Mouse (Mus musculus) A20 (cell line): ENCODE data around the gene Dcaf4.

Experiments
- DNase-seq: peaks from one replicate; pipeline ENCODE4 v3.0.0-alpha.2; 2011; ENCODE audit warnings: low read depth, low spot score

The Dcaf4 gene

DNA sequence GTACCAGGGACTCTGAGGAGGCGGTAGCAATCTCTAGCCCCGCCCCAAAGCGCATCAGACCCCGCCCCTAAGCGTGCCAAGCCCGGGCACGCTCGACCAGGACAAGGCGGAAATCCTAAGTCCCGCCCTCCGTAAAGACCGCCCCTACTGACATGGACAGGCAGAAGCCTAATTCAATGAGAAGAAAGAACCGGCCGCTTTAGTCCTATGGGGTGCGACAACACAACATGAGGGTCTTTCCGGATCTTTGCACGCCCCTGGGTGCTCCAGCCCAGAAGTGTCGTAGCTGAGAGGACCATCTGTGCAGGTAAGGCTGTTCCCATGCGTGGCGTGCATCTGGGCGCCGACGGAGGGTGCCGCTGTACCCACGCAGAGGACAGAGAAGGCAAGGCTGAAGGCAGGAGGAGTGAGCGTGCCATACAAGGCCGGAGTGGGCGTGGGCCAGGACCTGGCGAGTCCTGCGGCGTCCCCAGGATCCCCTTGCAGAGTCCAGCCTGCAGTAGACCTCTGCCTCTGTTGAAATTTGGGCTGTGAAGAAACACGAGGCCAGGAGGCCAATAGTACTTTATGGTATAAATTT is at the start of gene Dcaf4:
TSS of gene Dcaf4 (plus strand) at position 156 of the 580 bp plus-strand sequence.
- peak; percentile 97 for DNase-seq

DNA sequence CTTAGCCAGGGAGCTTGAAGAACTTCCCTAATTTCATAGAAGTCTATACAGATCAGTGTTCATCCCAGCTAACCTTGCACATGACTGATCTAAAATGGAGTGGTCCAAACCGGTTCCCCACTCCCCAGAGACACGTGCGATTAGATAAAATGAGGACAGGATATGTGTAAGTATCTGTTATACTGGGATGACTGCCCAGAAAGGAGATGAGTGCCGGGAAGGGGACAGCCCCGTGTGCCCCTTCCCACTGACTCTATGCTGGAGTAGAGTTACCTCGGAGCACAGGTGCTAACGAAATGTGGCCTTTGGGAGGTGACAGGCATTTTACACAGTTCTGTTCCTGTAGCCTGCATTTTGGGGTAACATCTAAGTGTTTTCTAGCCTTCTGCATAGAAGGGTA is 48.5 kb upstream of the Dcaf4 start:
- DNase-seq = no peak

DNA sequence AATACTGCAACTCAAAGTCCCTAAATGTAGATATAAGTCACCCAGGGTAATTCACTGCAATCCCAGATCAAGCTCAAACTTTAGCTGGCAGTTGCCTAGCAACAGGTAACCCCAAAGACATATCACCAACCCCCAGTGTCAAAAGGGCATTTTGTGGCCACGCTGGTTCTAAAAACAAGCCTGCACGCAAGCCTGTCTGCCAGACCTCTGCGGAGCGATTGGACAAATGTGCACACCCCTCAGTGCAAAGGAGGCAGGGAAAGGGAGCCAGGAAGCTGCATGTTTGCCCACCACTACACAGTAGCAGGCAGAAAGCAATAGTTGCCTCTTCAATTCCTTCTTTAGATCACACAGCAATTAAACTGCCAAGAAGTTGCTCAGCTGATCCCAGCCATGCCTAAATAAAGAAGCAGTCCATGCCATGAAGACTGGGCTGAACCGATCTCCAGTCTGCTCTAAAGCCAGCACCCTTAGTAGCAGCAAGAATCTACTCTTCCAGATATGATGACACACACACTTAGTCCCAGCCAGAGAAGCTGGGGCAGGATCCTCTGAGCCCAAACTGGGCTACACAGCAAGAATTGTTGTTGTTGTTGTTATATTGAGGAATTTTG is 46.2 kb upstream of the Dcaf4 start:
- no peak for DNase-seq

DNA sequence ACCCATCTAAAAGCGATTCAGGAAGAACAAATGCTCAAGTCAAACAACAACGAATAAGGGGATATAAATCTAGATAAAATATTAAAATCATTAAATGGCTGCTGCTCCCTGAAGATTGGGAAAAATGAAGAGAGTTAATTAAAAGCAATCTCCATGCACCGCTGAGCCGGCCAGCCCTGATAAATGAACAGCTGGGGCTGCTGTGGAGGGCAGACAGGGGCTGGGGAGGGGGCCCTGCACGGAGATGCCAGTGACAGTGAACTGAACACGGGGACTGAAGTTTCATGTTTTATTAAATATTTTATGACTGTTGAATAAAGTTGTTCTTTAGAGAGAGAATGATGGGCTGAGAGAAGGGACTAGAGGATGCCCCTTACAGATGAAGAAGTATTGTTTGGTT is 44.8 kb upstream of the Dcaf4 start:
- no peak for DNase-seq

DNA sequence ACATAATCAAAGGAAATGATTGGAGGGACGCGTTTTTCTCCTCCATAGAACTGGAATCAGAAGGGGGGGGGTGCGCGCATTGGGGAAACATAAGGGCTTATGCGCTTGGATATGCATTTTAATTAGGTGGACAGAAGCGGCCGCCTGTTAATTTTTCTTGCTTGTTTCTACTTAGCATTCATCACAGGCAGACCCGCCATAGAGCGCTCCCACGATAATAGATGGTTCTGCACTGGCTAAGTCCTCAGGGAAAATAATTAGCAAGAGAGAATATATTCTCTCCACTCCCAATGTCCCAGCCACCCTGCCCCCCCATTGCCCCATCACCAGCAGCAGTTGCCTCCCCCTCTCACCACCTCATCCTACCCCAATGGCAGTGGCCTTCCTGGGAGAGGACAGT is 44.0 kb upstream of the Dcaf4 start:
- no peak for DNase-seq

DNA sequence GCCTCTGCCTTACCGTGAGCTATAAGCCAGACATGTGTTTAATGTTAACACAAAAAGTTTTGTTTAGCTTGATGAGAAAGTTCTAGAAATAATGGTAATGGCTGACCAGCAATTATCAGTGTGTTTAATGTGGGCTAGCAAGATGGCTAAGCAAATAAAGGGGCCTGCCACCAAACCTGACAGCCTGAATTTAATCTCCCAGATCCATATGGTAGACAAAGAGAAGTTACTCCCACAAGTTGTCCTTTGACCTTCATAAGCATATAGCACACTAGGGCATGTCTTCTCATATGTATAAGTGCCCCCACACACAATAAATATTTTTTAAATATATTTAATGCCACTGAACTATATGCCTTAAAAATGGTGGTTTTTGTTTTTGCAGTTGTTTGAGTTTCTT is 41.1 kb upstream of the Dcaf4 start:
- DNase-seq = no peak

DNA sequence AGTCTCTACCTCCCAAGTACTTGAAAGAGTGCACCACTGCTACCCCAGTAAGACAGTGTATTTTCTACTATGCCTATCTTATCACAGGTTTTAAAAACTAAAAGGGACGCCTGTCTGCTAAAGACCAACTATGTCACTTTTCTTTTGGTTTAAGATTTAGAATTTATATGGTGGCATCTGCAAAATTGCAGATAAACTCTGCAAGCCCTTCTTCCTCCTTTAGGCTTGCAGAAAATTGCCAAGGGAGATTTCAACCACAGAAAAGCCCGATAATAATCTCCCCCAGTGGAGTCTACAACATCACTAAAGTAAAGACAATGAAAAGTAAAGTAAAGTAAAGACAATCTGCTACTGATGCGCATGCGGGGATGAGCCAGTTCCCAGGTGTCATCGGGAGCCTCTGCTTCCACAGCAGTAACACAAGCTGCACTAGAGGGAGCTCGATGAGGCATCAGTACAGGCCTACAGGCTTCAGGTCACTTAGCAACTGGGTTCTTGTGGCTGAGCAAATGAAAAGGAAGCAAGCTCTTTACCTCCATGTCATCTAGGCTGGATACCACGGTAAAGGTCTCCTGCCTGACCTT is 40.4 kb upstream of the Dcaf4 start:
- no peak for DNase-seq

DNA sequence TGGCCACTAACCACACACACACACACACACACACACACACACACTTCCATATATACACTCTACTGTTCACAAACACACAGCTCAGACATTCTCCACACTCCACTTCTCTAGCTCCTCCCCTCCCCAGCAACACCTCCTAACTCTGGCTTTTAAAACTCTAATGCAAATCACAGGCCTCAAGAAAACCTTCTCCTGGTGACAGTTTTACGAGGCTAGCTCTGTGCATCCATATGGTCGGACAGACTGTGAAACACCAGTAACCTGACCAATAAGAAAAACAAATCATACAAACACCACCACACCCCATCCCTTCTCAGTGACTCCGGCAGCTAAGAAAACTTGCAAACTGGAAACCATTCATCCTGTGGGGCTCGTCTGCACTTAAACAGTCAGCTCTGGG is 38.8 kb upstream of the Dcaf4 start:
- DNase-seq = peak; percentile 16

DNA sequence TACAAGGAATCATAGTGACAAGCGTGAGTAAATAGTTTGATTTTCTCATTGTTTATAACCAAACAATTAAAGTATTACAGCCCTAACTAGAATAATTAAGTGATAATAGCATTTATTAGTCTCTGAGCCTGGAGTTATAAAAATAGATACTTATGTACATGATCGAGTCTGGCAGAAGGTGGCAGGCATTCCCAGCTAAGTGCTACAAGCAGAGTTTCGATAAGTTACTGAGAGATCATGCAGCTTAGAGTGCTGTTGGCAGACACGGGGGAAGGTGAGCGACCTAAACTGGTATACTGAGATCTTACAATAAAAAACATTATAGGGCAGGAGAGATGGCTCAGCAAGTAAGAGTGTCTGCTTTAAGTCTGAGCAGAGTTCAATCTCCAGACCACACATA is 36.6 kb upstream of the Dcaf4 start:
- DNase-seq = no peak

DNA sequence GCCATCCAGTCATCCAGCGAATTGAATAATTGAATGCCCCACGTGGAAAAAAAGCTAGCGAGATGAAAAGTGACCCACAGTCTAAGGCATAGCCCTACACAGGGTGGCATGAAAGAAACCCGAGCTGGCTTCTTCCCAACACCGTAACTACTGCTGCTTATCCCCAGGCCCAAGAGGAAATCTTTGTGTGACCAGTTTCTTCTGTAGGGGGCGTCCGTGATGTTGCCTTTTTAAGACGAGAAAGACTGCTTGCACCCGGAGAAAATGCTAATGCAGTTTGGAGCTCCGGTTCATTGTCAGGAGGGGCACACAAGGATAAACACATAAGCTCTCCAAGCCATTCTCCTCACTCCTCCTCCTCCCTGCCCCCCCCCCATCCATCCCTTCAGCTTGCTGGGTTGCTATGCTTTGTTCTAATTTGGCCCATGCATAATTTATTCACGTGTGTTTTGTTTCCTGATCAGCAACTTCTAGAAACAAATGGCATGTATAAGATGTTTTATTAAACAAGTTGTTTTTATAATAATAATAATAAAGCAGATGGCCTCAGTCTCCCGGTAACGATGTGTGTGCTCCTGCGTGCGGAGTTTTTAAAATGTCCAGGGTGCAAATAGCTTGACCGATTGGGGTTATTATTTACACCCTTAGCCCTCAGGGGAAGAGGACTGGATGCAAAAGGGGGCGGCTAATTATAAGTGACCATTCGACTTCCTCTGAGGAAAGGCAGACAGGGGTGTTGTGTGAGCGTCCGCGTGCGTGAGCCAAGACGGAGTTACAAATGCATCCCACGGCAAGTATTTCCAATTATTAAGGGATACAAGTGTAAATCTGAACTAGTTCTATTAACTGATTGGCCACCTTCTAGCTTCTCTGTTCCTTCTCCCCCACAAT is 35.2 kb upstream of the Dcaf4 start:
- DNase-seq = no peak

DNA sequence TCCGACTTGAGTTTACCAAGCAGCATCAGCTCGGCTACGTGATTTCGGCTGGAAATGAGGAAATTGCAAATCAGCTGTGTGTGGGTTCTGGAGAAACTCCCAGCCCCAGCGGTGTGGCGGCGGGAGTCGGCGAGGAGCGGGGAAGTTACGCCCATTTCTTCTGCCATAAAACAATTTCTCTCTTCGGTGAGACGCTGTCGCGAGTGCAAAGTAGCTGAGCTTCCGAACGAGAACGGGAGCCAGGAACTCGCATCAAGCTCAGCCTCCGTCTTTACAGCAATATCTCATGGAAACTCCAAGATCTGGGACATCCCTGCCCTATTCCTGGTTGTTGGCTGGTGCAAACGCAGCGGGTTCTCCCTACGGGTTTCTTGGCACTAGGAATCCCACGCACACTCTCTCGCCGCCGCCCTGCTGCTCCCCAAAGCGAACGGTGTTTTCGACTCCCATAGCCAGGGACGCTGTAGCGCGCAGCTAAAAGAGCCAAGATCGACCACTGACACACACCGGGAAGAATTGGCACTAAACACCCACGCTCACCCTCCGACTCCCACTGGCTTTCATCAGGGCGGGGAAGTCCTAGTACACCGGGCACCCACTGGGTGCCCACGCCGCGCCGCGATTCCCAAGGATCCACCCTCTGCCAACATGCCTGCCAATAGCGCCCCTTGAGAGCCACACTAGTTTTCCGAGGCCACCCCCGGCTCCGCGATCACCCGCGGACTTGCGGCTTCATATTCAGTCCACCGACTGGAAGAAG is 34.2 kb upstream of the Dcaf4 start:
- DNase-seq = no peak

DNA sequence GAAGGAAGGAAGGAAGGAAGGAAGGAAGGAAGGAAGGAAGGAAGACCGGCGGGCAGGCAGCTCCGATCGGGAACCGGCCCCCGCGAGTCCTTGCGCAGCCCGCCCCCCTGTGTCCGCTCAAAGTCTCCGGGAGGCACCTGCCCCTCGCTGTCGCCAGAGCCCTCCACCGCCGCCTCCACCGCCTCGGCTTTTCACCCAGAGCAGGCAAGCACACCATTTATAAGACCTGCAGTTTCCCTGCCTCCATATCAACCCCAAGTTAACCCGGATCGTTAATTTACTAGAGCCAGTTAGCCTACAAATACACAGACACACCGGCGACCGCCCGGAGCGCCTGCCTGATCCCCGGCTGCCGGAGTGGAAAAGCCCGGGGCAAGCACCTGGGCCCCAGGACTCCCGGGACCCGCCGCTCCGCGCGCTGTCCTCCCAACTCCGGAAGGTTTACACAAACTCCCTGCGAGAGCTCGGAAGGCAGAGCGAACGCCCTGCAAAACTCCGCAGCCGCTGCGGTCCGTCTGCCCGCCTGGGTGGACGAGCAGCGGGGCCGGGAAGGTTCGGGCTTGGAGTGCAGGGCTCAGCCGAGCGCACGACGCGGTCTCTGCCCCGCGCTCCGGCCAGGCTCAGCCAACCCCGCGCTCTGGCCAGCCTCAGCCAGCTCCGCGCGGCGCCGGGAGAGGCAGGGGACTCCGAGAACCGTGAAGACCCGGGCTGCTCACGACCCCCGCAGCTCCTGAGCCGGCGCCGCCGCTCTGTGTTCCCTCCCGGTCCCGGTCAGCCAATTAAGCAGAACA is 33.4 kb upstream of the Dcaf4 start:
- DNase-seq = no peak

DNA sequence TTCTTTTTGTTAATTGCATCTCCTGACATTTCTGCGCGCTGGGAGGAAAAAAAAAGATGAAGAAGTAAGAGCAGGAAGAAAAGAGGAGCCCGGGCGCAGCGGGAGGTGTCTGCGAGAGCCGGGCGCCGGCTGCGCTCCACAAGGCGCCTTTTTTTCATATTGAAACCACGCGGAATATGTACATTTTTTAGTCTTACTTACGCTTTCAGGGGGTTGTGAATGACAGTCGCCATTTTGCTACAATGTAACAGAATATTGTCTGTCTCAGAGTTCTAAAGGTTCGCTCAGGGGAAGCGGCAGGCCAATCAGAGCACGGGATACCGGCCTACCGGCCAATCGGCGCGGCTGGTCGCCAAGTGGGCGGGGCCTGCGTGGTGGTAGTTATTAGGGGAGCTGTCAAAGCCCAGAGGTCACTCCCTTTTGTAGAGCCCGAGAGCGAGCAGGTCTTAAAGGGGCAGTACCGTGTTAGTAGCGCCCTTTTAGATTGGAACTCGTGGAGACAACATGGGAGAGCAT is 32.7 kb upstream of the Dcaf4 start, which contains the start of gene Dpf3:
TSS of gene Dpf3 (minus strand) at position 241 of the 516 bp plus-strand sequence.
- peak; percentile 95 for DNase-seq

DNA sequence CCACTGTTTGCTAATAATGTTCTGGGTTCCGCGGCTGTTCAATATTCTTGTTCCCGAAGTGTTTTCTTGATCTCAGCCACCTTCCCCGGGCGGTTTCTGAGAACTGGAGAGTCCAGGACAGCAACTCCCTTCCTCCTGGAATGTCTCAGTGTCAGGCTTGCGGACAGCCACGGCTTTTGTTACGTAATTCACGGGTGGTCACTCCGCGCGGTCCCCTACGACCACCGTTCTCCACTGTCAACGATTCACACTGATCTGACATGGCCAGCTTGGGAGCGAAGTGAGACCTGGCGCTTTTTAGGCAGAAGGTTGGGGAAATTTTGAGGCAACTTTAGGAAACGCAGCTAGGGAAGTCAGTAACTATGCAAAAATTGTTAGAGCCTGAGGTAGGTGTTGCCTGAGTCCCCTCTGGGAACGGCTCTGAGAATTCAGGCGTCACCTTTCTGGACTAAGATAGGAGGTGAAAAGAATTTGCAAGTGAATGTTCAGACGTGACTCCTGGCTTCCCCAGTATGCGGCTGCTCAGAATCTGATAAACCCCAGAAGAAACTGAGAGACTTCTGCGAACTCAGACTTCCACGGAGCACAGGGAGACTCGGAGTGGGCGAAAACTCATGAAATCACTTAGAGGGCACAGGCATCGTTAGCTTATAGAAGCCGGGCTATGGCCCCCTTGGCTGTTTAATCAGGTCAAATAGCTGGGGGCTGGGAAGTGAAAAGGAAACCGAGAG is 31.9 kb upstream of the Dcaf4 start:
- DNase-seq = peak; percentile 56

DNA sequence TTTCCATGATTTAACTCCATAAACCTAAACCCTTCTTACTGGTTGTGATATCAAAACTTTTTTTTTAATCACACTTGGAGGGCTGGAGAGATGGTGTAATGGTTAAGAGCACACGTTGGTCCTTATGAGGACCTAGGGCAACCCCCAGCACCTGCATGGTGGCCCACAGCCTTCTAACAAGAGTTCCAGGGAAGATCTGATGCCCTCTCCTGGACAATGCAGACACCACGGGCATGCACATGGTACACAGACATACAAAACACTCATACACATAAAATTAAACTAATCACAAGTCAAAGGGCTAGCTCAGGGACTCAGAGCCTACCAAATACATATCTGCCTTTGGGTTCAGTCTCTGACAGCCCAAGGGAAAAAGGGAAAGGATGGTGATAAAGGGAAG is 30.5 kb upstream of the Dcaf4 start:
- peak; percentile 54 for DNase-seq

DNA sequence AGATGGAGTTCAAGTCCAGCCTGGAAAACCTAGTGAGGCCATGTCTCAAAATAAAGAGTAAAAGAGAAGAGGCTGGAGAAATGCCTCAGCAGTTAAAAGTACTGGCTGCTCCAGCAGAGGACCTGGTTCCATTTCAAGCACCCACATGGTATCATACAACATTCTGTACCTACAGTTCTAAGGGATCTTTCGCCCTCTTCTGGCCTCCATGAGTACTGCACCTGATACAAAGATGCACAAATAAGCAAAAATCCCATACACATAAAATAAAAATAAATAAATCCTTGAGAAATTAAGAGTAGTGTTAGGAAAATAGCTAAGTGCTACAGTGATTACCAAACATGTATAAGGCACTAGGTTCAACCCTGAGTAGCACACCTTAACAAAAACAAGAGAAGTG is 28.7 kb upstream of the Dcaf4 start:
- DNase-seq = peak; percentile 47

DNA sequence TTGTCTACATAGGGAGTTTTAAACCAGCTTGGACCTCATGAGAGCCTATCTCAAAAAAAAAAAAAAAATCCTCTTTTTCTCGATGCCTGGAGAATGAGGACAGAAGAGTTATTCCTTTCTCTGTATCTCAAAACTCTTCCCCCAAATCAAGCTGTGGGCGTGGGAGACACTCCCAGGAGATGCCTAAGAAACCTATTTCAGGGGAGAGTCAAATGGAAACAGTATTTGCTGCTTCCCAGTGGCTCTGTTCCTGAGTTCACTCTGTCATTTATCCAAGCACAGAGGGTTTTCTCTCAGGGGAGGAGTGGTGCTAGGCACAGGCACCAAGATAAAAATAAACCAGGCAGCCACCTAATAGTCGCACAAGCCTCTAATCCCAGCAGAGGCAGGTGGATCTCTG is 27.5 kb upstream of the Dcaf4 start:
- no peak for DNase-seq

DNA sequence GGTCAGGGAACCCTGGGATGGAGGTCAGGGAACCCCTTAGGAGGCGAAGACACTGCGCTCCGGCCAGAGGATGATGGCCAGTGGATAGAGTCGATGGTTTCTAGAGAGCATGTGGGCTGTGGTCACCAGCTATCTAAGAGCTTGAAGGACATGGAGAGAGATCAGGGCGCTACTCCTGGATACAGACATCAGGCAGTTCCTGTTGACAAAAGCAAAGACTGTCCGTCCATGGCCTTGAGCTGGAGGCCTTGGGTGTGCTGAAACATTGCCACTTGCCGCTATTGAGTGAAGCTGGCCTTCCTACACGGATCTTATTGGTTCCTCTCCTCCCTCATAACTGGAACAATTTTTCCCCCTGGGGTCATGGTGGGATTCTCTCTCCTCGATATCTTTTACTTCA is 26.1 kb upstream of the Dcaf4 start:
- no peak for DNase-seq

DNA sequence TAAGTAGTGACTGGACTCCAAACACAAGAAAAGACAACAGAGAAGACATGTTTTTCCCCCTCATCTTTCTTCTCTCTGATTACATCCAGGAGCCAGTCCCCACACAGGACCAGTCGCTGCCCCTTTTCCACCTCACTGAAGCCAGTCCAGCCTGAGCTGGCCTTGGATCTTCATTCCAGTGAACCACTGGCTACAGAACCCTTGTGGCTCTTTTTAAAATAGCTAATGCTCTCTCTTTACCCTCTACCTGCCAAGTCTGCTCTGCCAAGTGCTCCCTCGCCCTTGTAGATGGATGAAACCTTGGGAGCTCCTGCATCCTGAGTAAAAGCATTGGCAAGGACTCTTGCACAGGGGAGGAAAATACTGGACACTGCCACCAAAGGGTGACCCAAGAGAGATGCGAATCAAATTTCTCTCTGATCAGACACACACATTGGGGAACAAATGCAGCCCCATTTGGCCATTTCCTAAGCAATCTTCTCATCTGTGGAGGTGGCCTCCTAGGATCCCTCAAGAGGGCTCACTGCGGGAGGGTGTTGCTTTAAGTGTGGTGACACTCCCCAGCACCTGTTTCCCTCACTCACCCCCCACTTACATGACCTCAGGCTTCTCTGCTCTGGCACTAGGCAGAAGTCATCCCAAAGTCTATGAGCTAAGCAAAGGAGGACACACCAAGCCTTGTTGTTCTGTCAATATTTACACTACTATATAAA is 24.9 kb upstream of the Dcaf4 start:
- no peak for DNase-seq
